Mouse (Mus musculus) spleen, postnatal 14 days (tissue): Measurements from ENCODE around the gene Itgav.
"Not testable (repeated sequence)": the region's sequence is repeated elsewhere in the genome, so short reads cannot be mapped to it uniquely, and the experiment has no call there.

Experiments used
- DNase-seq, 2 experiments: peaks; one replicate each; pipeline ENCODE4 v3.0.0; 2021 to 2022; ENCODE audit warnings: low spot score in 2 of 2

Itgav gene

DNA sequence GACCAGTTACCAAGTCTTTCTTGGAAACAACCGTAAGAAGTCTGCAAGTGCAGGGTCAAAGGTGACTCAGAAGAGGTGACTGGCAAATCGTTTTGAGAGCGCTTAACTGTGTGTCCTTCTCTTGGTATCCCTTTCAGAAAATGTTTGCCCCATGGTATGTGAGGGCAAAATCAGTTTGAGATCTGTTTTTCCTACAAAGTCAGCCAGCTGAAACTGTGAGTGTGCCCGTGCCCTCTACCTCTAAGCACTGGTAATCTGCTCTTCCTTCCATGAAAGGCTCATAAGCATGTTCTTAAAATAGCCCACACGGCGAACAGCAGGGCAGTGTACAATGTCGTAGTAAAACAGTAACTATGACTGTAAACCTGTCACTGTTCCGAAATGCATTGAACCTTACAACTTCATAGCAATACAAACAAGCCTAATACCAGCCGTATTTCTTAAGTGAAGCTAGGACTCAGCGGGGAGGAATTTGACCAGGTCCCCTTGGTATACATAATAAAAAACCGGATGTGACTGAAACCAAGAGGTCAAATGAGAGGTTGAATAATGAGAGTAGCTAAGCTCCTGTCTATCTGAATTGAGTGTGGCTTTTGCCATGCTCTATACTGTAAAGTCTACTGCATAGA, 14.2 kb upstream of the Itgav start:
- DNase-seq = no peak

- DNase-seq = not testable (repeated sequence)
These were observed 10.9 kb upstream of the Itgav start for GRCm38 (mm10) chr2:83713281-83713680.

GRCm38 (mm10) chr2:83713946-83714345, 10.3 kb upstream of the Itgav start:
- no peak for DNase-seq

DNA sequence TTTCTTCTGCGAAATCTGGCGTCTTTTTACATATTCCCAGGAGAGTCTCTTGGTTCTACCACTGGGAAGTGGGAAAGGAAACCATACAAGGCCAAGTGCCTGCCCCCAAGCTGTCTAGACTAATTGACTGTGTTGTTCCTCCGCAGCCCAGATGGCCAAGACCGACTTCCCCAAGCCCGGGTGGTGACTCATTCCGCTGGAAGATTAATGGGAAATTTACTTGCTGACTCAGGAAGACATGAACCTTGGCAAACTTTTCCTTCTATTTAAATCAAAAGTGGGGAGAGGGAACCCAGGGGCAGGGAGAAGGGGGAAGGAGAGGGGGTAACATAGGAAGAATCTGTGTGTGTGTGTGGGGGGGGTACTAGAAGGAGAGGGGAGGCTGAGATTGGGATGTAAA, 9.4 kb upstream of the Itgav start:
- no peak for DNase-seq

- no peak for DNase-seq
These were observed 5.9 kb upstream of the Itgav start for GRCm38 (mm10) chr2:83718341-83718740.

DNA sequence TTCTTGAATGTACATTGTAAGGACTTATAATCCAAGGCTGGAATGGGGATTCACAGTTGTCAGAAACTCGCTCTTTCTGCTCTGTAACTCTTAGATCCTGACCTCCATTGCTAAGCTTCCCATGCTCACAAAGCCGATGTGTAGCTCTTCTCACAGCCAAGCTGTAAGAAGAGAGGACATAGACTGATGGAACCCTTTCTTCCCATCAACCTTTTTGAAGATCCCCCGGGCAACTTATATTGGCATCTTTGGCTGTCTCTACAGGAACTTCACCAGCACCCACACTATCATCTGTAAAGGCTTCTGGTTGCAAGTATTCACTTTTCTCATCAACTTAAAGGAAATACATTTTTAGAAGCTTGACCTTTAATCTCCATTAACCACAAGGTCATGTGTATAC, 2.6 kb upstream of the Itgav start:
- DNase-seq = no peak

GRCm38 (mm10) chr2:83722936-83723335, 1.3 kb upstream of the Itgav start:
- no peak for DNase-seq

- DNase-seq = no peak
These were observed 851 bp upstream of the Itgav start for GRCm38 (mm10) chr2:83723346-83723745.

DNA sequence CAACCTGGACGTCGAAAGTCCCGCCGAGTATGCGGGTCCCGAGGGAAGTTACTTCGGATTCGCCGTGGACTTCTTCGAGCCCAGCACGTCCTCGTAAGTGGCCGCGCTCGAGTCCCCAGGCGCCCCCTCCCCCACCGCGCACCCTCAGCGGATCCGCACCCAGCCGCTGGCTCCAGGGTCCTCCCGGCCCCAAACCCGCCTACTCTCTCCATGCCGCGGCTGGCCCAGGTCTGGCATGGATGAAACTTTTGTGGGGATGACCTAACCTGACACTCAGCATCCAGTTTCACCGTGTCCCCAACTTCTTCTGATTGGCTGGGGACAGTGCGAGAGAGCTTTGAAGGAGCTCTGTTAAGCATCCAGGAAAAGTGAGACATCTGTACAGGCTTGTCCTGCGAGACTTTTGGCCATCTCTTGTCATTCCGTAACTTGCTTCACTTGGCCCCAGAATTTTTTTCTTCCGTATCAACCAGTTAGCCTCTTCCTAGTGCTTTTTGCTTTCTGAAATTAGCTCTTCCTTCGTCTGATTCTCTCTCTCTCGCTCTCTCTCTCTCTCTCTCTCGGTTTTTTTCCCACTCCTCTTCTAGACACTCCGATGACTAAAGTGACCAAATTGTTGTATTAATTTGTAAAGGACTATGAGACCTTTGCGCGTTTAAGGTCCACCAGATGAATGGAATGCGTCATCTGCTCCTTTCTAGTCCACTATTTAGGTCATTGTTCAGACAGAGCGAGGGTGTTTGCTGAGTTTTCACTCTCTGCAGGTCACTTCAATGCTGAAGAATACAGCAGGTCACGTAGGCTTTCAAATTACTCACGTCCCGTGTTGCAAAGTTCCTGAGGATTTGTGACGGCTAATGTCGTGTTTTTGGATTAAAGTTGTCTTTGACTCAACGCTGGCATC, 882 bp downstream of the Itgav start:
- peak; percentile 17 for DNase-seq

- DNase-seq = no peak
These were observed 1.6 kb downstream of the Itgav start for GRCm38 (mm10) chr2:83725796-83726195.

- no peak for DNase-seq
These were observed 4.1 kb downstream of the Itgav start for GRCm38 (mm10) chr2:83728238-83728682.

DNA sequence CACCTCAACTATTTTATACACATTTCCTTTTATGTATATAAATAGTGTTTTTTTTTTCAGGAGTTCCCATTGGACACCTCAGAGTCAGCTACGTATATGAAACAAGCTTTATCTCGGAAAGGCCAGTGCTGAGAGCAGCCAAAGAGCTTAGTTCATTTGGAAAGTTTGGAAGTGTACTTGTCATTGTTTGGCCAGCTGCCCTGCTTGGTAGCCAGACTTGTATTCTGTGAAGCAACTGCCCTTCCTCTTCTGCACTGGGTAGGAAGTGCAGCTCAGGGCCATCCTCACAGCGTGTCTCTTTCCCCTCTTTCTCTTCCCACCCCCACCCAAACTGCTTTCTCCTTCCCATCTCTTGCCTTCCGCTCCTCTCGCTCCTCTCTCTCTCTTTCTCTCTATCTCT, 5.1 kb downstream of the Itgav start:
- DNase-seq = no peak

- no peak for DNase-seq
These were observed 8.7 kb downstream of the Itgav start for GRCm38 (mm10) chr2:83732896-83733295.

DNA sequence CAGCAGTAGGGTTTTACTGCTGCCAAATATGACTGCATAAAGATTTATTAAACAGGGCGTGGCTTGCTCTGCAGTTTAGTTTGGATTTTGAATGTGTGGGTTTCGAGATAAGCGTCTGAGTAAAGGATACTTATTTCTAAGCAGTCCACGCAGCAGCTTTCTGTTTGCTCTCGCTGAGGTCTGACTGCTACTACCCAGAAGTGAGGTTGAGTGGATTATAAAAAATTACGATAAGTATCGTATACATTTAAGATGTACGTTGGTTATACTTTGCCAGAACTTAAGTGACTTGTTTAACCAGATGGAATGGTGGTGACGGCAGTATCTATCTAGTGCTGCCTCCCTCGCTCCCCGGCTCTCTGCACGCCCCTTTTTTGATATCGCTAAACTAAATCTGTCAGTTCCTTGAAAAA, 9.8 kb downstream of the Itgav start:
- no peak for DNase-seq

DNA sequence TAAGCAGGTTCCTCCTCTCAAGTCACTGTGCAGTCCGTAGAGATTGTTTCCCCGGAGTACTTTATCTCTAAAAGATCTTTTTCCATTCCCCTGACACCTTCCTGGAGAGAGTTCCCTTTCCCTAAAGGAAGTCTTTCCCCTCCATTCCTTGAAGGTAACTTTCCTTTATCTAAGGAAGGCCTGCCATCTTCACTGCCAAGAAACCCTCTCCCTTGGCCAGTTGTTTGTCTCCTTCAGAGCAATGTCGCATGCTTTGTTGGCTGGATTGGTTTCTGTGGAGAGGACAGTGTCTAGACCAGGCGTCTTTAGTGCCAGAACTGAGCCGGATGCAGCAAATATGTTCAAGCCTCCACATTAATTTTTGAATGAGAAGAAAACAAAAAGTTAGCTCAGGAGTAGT, 11.1 kb downstream of the Itgav start:
- DNase-seq = no peak

DNA sequence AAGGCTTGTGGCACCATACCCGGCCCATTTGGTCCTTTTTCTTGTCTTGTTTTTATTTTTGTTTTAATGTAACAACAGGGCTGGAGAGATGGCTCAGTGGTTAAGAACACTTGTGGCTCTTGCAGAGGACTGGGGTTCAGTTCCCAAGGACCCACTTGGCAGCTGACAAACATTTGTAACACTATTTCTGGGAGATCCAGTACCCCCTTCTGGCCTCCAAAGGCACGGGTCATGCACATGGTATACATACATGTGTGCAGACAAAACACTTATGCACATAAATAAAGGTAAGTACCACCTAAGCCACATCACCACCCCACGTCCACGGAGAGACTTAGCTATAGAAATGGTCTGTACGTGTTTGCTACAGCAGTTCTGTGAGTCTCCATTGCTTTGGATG, 12.6 kb downstream of the Itgav start:
- no peak for DNase-seq

DNA sequence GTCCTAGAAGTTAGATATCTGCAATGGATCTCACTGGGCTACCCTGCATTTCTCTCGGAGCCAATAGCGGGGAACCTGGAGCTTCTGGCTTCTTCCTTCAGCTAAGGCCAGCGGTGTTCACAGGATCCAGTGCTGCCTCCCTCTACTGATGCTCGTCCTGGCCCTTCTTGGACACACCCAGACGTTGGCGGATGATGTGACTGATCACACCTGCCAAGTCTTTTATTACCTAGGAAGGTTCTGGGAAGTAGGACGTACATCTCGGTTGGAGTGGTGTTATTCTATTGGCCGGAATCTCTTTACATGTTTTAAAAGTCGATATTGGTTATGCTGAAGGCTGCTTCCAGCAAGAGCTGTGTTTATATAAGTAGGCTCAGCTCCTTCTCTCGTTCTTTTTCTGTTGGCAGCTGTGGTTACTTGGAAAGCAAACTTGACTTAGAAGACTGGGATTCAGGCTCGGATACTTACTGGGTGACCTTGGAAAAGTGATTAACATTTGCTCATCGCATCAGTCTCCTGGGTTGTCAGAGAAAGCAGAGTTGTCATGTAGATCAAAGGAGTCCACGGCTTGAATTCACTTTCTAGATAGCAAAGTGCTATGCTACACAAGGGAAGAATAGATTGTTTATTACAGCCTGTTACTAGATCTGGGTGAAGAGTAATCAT, 14.5 kb downstream of the Itgav start:
- DNase-seq = no peak

DNA sequence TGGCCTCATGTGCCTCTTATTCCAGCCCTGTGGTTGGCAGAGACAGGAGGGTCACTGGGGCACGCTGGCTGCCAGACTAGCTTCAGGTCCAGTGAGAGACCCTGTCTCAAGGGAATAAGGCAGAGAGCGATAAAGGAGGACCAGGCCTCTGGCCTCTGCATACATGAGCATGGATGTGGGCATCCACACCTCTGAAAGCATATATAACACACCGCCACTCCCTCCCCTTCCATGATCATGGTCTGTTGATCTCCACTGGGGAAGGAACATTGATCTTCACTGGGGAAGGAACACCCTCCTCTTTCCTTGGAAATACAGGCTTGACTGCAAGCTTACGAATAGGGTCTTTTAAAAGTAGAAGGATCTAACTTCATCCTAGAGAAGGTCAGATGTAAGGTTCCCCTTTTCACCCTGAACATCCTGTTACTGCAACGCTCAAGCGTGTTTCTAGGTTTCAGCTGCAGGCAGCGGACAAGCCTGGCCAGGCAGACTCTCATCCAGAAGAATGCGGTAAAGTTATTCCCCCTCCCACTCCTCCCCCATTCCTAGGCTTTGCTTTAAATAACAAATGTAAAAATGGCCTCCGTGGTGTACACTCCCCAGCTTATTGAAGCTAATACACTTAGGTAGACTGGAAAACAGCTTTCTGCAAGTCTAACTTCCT, 15.4 kb downstream of the Itgav start:
- no peak for DNase-seq

GRCm38 (mm10) chr2:83740601-83741031, 16.4 kb downstream of the Itgav start:
- DNase-seq = no peak

- no peak for DNase-seq
These were observed 18.0 kb downstream of the Itgav start for GRCm38 (mm10) chr2:83742210-83742609.

GRCm38 (mm10) chr2:83742836-83743235, 18.6 kb downstream of the Itgav start:
- no peak for DNase-seq
